Mouse (Mus musculus) intestine, postnatal 0 days (tissue): Measurements from ENCODE around the gene Ormdl2. TPM values are rescaled to one million over a fixed set of nuclear protein-coding genes. Genes with fewer than 3 reads are reported as not detected.
"Not testable (repeated sequence)": the region's sequence is repeated elsewhere in the genome, so short reads cannot be mapped to it uniquely, and the experiment has no call there.

ENCODE experiments used
- ATAC-seq: fragments of 200-750 bp; cut with Nextera tagmentation; 2 replicates; pipeline ENCODE4 v1.8.0; 2017; ENCODE audit warnings: mild to moderate bottlenecking, moderate TSS enrichment, moderate library complexity
- H3K27ac ChIP-seq: fragments of 300-500 bp; sonication (generic); 2 replicates; pipeline ENCODE4 v1.5.1; 2014; ENCODE audit warnings: mild to moderate bottlenecking, low read depth, low read length, moderate library complexity
- H3K27me3 ChIP-seq: fragments of 300-500 bp; sonication (generic); replicated peaks from 2 replicates; pipeline ENCODE4 v1.6.1; 2014; ENCODE audit warnings: low read length, mixed read lengths; ENCODE audit not compliant: control insufficient read depth, insufficient read depth
- H3K36me3 ChIP-seq: fragments of 300-500 bp; sonication (generic); 2 replicates; pipeline ENCODE4 v1.6.1; 2014; ENCODE audit warnings: mild to moderate bottlenecking, moderate library complexity; ENCODE audit not compliant: control insufficient read depth, insufficient read depth
- H3K4me1 ChIP-seq: fragments of 300-500 bp; sonication (generic); replicated peaks from 2 replicates; pipeline ENCODE4 v1.6.1; 2014; ENCODE audit warnings: antibody characterized with exemption, low read length, mixed read lengths; ENCODE audit not compliant: control insufficient read depth, insufficient read depth
- H3K4me2 ChIP-seq: fragments of 300-500 bp; sonication (generic); replicated peaks from 2 replicates; pipeline ENCODE4 v1.6.1; 2014; ENCODE audit warnings: low read depth, mild to moderate bottlenecking, moderate library complexity
- H3K4me3 ChIP-seq: fragments of 300-500 bp; sonication (generic); 2 replicates; pipeline ENCODE4 v1.5.1; 2014; ENCODE audit warnings: low read depth, low read length
- H3K9ac ChIP-seq: fragments of 300-500 bp; sonication (generic); 2 replicates; pipeline ENCODE4 v1.6.1; 2014; ENCODE audit warnings: mild to moderate bottlenecking, low read depth, low read length
- H3K9me3 ChIP-seq: fragments of 300-500 bp; sonication (generic); 2 replicates; pipeline ENCODE4 v1.6.1; 2016; ENCODE audit warnings: mixed run types; ENCODE audit not compliant: control insufficient read depth
- CTCF ChIP-seq: sonication (generic); IDR thresholded peaks from 2 replicates; pipeline ENCODE4 v1.5.1; 2016; ENCODE audit warnings: low read depth, mild to moderate bottlenecking, control low read depth, antibody characterized with exemption, moderate library complexity
- WGBS: fragments of 180-500 bp; shearing (Covaris S2); extraction: QIAGEN DNeasy Blood & Tissue Kit; methylation state at CpG from one replicate; pipeline ENCODE4 v1.1.7; 2014; 5-methylcytosine and 5-hydroxymethylcytosine counted together
- polyA plus RNA-seq: library from polyadenylated mRNA; unstranded; fragments of >200 nt; fragmentation: Nextera tagmentation; extraction: Ambion mirVana; gene quantifications from 2 replicates; pipeline ENCODE4 v1.2.1, GENCODE M21; 2015

The Ormdl2 gene
- polyA plus RNA-seq, 1 experiment from 2014 or later = 70.4 TPM

DNA sequence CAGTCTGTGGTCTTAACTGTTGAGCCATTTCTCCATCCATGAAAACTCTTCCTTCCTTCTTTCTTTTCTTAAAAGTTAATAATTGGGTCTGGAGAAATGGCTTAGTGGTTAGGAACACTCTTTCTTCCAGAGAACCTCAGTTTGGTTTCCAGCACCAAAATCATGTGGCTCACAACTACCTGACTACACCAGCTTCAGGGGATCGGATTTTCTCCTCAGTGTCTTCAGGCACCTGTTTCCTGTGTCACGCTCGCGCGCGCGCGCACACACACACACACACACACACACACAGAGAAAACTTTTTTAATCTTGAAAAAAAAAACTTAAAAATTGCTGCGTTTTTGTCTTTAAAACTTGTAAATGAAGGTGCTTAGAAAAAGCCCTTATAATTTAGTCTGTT lies 2.4 kb upstream of the Ormdl2 start:
- H3K4me3 ChIP-seq = no peak overlapping the region
- H3K27ac ChIP-seq = no peak overlapping the region
- peaks cover 10% of the 10 kb centered on the region; the same call in 1 of the 2 replicates for H3K4me1 ChIP-seq
- peaks cover 15% of the 10 kb centered on the region for H3K36me3 ChIP-seq
- no peaks in the 10 kb centered on the region for H3K9me3 ChIP-seq
- TF ChIP-seq CTCF = no peak
- ATAC-seq = no peak
- WGBS = 93% methylated on average over 9 of the region's 9 CpGs
- no peaks in the 10 kb centered on the region for H3K27me3 ChIP-seq
- no peak overlapping the region for H3K4me2 ChIP-seq
- no peak overlapping the region for H3K9ac ChIP-seq

DNA sequence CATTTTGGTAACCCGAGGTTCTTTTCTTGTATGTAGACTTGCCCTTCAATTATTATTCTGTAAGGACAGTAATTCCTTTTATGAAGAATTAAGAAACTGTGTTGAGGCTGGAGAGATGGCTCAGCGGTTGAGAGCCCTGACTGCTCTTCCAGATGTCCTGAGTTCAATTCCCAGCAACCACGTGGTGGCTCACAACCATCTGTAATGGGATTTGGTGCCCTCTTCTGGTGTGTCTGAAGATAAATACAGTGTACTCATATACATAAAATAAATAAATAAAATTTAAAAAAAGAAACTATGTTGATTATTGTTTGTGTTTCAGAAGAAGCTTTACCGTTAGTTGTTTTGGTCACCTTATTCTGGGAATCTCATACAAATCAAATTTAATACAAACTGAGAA lies 1.6 kb upstream of the Ormdl2 start:
- peak overlapping the region; percentile 67 for H3K4me2 ChIP-seq
- ATAC-seq, H3K9me3 ChIP-seq, H3K4me3 ChIP-seq, H3K27ac ChIP-seq, H3K27me3 ChIP-seq, H3K9ac ChIP-seq: not testable (repeated sequence)
- H3K4me1 ChIP-seq = peaks cover 10% of the 10 kb centered on the region; the same call in 1 of the 2 replicates
- WGBS = 67% methylated on average over 4 of the region's 4 CpGs
- TF ChIP-seq CTCF = peak; percentile 26
- peaks cover 20% of the 10 kb centered on the region for H3K36me3 ChIP-seq

DNA sequence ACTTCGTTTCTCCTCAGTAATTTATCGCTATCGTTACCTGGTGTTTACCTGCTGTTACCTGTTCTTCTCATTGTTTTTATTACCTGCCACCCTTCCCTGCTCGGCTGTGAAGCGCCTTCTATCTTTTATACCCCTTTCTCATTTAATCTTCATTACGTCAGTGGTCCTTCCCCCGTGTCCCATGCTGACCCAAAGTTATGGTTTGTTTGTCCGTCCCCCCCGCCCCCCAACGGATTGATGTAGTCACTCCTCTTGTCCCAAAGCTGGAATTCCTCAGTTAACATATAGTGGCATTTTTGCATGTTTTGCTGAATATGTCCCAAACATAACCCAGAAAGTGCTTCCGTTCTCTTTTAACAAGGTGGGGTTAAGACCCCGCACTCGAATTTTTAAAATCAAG lies 690 bp upstream of the Ormdl2 start:
- no peak for TF ChIP-seq CTCF
- H3K4me1 ChIP-seq = peaks cover 10% of the 10 kb centered on the region; the same call in 1 of the 2 replicates
- no peaks in the 10 kb centered on the region for H3K9me3 ChIP-seq
- peak; percentile 7; the same call in 1 of the 2 replicates for ATAC-seq
- WGBS = 3% methylated on average over 13 of the region's 13 CpGs
- no peaks in the 10 kb centered on the region for H3K27me3 ChIP-seq
- H3K4me3 ChIP-seq = peak overlapping the region; percentile 67
- no peak overlapping the region for H3K27ac ChIP-seq
- peaks cover 21% of the 10 kb centered on the region for H3K36me3 ChIP-seq
- peak overlapping the region; percentile 57 for H3K9ac ChIP-seq
- peak overlapping the region; percentile 67 for H3K4me2 ChIP-seq

DNA sequence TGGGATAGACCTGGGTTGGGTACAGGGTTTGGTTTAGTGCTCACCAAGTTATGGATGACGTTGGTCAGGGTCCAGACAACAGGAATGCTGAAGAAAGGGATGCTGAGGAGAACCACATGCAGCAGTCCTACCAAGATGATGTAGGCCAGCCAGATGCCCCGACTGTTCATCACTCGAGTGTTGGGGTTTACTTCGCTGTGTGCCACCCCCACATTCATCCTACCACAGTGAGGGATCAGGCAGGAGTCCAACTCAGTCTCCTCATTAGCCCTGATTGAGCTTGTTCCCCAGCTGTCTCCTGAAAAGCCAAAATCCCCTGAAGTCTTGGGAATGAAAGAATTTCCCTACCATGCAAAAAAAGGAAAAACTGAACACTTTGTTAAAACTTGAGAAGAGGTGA lies 1.2 kb downstream of the Ormdl2 start:
- ATAC-seq = no peak
- no peak for TF ChIP-seq CTCF
- H3K4me2 ChIP-seq = no peak overlapping the region
- peaks cover 10% of the 10 kb centered on the region; the same call in 1 of the 2 replicates for H3K4me1 ChIP-seq
- no peaks in the 10 kb centered on the region for H3K27me3 ChIP-seq
- H3K9me3 ChIP-seq = no peaks in the 10 kb centered on the region
- peaks cover 35% of the 10 kb centered on the region for H3K36me3 ChIP-seq
- no peak overlapping the region for H3K9ac ChIP-seq
- no peak overlapping the region for H3K4me3 ChIP-seq
- no peak overlapping the region for H3K27ac ChIP-seq
- 84% methylated on average over 4 of the region's 4 CpGs for WGBS

DNA sequence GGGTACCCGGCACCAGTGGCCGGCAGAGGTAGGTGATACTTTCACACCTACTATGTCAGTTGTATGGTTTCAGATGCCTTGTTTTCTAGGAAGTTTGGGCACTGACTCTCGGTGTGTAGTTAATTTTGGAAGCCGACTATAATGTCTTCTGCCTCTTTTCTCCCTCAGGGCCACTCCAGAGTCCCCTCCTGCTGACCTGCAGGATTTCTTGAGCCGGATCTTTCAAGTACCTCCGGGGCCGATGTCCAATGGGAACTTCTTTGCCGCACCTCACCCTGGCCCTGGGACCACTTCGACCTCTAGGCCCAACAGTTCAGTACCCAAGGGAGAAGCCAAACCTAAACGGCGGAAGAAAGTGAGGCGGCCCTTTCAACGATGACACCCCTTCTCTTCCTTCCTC lies 4.4 kb downstream of the Ormdl2 start, which contains the start of gene Sarnp:
Gene Sarnp (plus strand): TSS at position 301 of the 400 bp plus-strand sequence.
- peaks cover 46% of the 10 kb centered on the region for H3K36me3 ChIP-seq
- no peaks in the 10 kb centered on the region for H3K27me3 ChIP-seq
- WGBS = 92% methylated on average over 13 of the region's 13 CpGs
- H3K9me3 ChIP-seq = no peaks in the 10 kb centered on the region
- no peak within 1 kb of the TSS; the same call in 1 of the 2 replicates for H3K27ac ChIP-seq
- no peak within 1 kb of the TSS for H3K4me2 ChIP-seq
- H3K9ac ChIP-seq = no peak within 1 kb of the TSS
- H3K4me1 ChIP-seq = peaks cover 6% of the 10 kb centered on the region; the same call in 1 of the 2 replicates
- no peak within 1 kb of the TSS for H3K4me3 ChIP-seq
- no peak for ATAC-seq
- no peak for TF ChIP-seq CTCF

DNA sequence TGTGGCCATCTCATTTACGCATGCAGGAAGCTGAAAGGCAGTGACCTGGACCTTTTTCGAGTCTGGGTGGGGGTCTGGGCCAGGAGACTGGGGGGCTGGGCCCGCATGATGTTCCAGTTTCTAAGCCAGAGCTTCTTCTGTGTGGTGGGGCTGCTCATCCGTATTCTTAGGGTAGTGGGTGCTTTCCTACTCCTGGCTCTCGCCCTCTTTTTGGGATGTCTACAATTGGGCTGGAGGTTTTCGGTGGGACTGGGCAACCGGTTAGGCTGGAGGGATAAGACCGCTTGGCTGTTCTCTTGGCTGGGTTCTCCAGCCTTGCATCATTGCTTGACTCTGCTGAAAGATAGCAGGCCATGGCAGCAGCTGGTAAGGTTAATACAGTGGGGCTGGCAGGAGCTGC lies 14.4 kb downstream of the Ormdl2 start:
- no peak for TF ChIP-seq CTCF
- no peaks in the 10 kb centered on the region for H3K9me3 ChIP-seq
- peak overlapping the region; percentile 5; the same call in 1 of the 2 replicates for H3K4me3 ChIP-seq
- peaks cover 16% of the 10 kb centered on the region; the same call in 1 of the 2 replicates for H3K4me1 ChIP-seq
- WGBS = 84% methylated on average over 8 of the region's 8 CpGs
- no peak overlapping the region for H3K27ac ChIP-seq
- H3K4me2 ChIP-seq = peak overlapping the region; percentile 97
- H3K36me3 ChIP-seq = peaks cover 19% of the 10 kb centered on the region; the same call in 1 of the 2 replicates
- no peaks in the 10 kb centered on the region for H3K27me3 ChIP-seq
- H3K9ac ChIP-seq = peak overlapping the region; percentile 78; the same call in 1 of the 2 replicates
- no peak for ATAC-seq
